Mouse (Mus musculus): ENCODE results near the gene Sec61b. TPM values are rescaled to one million over a fixed set of nuclear protein-coding genes. Genes with fewer than 3 reads are reported as not detected.
A peak's percentile ranks its signal among the peaks of the same experiment; 100 is the strongest.

Gene Sec61b
- polyA plus RNA-seq (2016; fragmentation: Nextera tagmentation; extraction: Ambion mirVana) = 299 and 325 TPM in 2 replicates

DNA sequence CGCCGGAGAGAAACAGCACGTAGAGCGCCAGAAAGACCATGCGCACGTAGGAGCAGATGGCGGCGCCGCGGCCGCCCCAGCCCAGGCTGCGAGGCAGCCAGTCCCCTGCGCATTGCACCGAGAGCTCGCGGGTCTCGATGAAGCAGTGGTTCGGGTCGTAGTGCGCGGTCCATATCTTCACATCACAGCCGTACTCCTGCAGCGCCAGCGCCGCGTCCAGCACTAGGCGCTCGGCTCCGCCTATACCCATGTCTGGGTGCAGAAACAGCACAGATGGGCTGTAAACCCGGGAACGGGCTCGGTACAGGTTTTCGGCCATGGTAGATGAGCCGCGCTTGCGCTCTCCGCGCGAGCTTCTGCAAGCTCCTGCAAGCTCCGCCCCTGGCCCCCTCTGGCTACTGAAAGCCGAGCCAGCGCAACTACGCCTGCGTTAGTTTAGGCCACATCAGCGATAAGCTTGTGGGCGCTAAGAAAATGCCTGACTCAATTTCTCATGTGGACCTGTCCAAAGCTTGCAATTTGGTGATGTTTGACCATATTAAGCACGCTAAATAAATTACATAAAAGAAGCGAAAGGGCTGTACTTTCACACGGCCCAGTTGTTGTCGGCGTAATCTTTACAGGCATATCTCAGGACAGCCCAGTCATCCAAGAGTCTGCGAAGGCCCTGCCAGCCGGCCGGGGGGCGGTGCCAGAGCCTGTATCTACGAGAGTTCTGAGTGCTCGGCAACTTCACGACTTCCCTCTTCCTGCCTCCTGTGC lies at the start of gene Sec61b, which contains the start of gene Alg2:
Gene Sec61b, plus strand, starts transcription at position 691 of the 762 bp plus-strand sequence.
Gene Alg2, minus strand, starts transcription at position 366 of the 762 bp plus-strand sequence.
- peaks cover 25% of the 10 kb centered on the region for H3K4me1 ChIP-seq
- H3K36me3 ChIP-seq (replicated peaks) = peaks cover 60% of the 10 kb centered on the region
- H3K27me3 ChIP-seq = no peaks in the 10 kb centered on the region
- H3K9ac ChIP-seq = peak within 1 kb of the TSS; percentile 90
- under 1% methylated on average over 56 of the region's 58 CpGs for WGBS
- H3K4me2 ChIP-seq = peak within 1 kb of the TSS; percentile 72
- H3K27ac ChIP-seq = peak within 1 kb of the TSS; percentile 98
- H3K4me3 ChIP-seq (replicated peaks) = peak within 1 kb of the TSS; percentile 80
- H3K9me3 ChIP-seq = no peaks in the 10 kb centered on the region
- peak; percentile 96 for ATAC-seq (ENCODE audit: low FRiP score)

DNA sequence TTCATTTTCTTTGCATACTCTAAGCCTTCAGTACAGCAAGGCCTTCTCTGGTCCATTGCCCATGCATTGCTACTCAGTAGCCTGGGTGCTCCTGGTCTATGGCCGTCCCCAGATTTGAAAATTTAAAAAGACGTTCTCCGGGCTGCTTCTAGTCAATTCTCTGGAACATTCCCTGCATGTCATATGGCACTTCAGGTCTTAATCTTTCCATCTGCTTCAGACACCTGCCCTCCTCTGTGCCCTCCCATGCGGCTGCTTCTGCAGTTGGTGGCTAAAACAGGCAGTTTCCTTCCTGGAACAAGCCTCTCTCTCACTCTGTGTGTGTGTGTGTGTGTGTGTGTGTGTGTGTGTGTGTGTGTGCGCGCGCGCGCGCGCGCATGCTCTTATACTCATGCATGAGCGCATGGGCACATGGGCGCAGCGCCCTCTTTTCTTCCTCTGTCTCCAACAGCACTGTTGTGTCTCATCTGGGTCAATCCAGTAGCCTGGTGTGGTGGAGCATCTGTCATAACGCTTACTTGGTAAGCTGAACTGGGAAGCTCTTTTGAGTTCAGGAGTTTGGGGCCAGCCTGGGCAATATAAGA lies 49.1 kb upstream of the Sec61b start:
- H3K4me2 ChIP-seq = no peak overlapping the region
- no peaks in the 10 kb centered on the region for H3K9me3 ChIP-seq
- H3K9ac ChIP-seq = no peak overlapping the region
- H3K27ac ChIP-seq = no peak overlapping the region
- ATAC-seq (ENCODE audit: low FRiP score) = no peak
- H3K36me3 ChIP-seq (replicated peaks) = no peaks in the 10 kb centered on the region
- no peak overlapping the region for H3K4me3 ChIP-seq (replicated peaks)
- WGBS = 92% methylated on average over 13 of the region's 16 CpGs
- H3K4me1 ChIP-seq = peaks cover 12% of the 10 kb centered on the region
- H3K27me3 ChIP-seq = peaks cover 69% of the 10 kb centered on the region

DNA sequence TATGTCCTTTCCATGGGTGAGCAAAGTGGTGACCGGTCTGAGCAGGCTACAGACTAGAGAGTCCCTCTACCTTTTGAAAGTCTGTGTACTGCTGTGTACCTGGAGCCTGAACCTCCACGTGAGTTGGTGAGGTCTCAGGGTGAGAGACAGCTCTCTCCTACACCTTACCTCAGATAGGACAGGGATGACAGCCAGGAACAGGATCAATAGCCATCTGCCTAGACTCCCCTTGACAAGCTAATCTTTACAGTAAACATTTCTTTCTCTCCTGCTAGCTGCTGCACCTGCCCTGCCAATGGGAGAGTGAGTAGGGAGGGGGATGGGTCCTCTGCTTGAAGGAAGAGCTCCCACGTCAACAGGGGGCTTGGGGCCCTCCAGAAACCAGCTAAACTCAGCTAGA lies 46.9 kb upstream of the Sec61b start:
- WGBS = 75% methylated on average over 3 of the region's 3 CpGs
- H3K36me3 ChIP-seq (replicated peaks) = no peaks in the 10 kb centered on the region
- H3K9me3 ChIP-seq = no peaks in the 10 kb centered on the region
- H3K27me3 ChIP-seq = peaks cover 64% of the 10 kb centered on the region
- no peak for ATAC-seq (ENCODE audit: low FRiP score)
- no peak overlapping the region for H3K4me3 ChIP-seq (replicated peaks)
- H3K4me1 ChIP-seq = peaks cover 7% of the 10 kb centered on the region
- no peak overlapping the region for H3K9ac ChIP-seq
- no peak overlapping the region for H3K4me2 ChIP-seq
- no peak overlapping the region for H3K27ac ChIP-seq

DNA sequence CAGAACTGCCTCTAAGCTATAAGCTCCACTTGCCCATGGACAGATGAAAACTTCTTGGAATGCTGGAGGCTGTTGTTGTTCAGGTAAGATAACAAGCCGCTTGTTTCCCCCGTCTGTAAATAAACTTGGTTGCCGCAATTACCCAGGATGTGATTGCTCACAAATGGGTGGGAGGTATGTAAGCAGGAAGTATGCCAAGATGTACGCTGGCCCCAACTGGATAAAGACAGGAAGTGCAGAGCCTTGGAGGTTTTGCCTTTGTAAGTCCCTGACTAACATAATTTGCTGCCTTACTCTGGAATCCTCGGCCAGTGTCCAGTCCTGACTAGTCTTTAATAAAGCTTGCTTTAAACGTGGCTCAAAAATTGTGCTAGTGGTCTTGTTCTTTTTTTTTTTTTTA lies 43.9 kb upstream of the Sec61b start:
- peaks cover 45% of the 10 kb centered on the region for H3K27me3 ChIP-seq
- H3K9me3 ChIP-seq = no peaks in the 10 kb centered on the region
- H3K36me3 ChIP-seq (replicated peaks) = no peaks in the 10 kb centered on the region
- H3K4me2 ChIP-seq = no peak overlapping the region
- no peak overlapping the region for H3K9ac ChIP-seq
- no peaks in the 10 kb centered on the region for H3K4me1 ChIP-seq
- H3K4me3 ChIP-seq (replicated peaks) = no peak overlapping the region
- 82% methylated on average over 6 of the region's 6 CpGs for WGBS
- H3K27ac ChIP-seq = no peak overlapping the region
- ATAC-seq (ENCODE audit: low FRiP score) = no peak

DNA sequence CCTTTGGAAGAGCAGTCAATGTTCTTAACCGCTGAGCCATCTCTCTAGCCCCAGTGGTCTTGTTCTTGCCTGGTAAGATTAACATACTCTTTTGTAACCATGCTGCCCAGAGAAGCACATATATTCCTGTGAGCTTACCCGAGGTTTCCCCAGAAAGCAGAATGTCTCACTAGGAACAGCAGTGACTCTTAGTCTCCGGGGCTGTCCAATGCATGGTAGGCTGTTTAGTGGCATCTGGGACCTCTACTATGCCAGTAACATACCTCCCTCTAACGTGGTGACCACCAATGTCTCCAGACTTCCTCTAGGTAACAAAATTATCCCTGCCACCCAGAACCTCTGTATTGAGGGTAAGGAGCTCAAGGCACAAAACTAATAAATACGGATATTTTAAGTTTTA lies 43.4 kb upstream of the Sec61b start:
- Histone ChIP-seq H3K4me2 (no peak overlapping the region), H3K4me3 (replicated peaks) (no peak overlapping the region), H3K9ac (no peak overlapping the region), H3K27ac (no peak overlapping the region), H3K4me1 (no peaks in the 10 kb centered on the region), H3K36me3 (replicated peaks) (no peaks in the 10 kb centered on the region), H3K27me3 (peaks cover 43% of the 10 kb centered on the region), H3K9me3 (no peaks in the 10 kb centered on the region)
- WGBS = 88% methylated on average over 5 of the region's 5 CpGs
- ATAC-seq (ENCODE audit: low FRiP score) = no peak

DNA sequence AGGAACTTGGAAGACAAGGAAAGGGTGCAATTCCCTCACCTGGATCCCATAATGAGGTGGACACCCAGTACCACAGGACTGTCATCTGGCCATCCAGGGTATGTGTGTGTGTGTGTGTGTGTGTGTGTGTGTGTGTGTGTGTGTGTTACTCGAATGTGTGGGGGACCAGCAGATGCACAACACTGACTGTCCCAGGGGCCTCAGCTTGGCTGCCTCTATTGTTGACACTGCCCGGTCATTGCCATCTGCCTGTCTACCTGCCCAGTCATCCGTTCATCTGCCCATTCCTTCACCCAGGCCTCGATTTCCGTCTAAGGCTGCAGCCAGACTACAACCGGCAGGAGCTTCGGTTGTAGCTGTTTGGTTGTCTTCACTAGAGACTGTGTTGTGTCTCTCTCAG lies 41.7 kb upstream of the Sec61b start:
- Histone ChIP-seq H3K4me3 (replicated peaks) (no peak overlapping the region), H3K9me3 (no peaks in the 10 kb centered on the region), H3K4me1 (peaks cover 7% of the 10 kb centered on the region), H3K4me2 (no peak overlapping the region), H3K36me3 (replicated peaks) (no peaks in the 10 kb centered on the region), H3K27me3 (peaks cover 40% of the 10 kb centered on the region), H3K27ac (no peak overlapping the region), H3K9ac (no peak overlapping the region)
- ATAC-seq (ENCODE audit: low FRiP score) = no peak
- 90% methylated on average over 7 of the region's 7 CpGs for WGBS

DNA sequence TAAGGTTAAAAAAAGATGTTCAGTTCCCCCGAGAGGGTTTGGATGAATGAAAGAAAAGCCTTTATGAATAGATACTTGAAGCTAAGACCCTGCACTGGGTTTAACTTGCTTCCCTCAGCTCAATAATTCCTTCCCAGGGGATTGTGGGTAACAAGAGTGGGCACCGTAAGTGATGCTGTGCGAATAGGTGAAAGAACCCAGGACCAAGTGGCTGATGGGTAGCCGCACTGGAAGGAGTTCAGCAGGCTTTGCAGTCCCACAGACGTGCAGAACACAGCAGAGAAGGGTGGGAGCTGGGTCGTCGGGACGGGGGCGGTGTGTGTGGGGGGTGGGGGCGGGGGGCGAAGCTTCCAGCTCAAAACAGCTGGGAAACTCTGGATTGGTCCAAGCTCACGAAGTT lies 39.3 kb upstream of the Sec61b start:
- Histone ChIP-seq H3K27me3 (peaks cover 26% of the 10 kb centered on the region), H3K27ac (no peak overlapping the region), H3K9me3 (no peaks in the 10 kb centered on the region), H3K4me2 (no peak overlapping the region), H3K9ac (no peak overlapping the region), H3K4me1 (peaks cover 10% of the 10 kb centered on the region), H3K36me3 (replicated peaks) (no peaks in the 10 kb centered on the region), H3K4me3 (replicated peaks) (no peak overlapping the region)
- ATAC-seq (ENCODE audit: low FRiP score) = no peak
- WGBS = 69% methylated on average over 12 of the region's 12 CpGs

DNA sequence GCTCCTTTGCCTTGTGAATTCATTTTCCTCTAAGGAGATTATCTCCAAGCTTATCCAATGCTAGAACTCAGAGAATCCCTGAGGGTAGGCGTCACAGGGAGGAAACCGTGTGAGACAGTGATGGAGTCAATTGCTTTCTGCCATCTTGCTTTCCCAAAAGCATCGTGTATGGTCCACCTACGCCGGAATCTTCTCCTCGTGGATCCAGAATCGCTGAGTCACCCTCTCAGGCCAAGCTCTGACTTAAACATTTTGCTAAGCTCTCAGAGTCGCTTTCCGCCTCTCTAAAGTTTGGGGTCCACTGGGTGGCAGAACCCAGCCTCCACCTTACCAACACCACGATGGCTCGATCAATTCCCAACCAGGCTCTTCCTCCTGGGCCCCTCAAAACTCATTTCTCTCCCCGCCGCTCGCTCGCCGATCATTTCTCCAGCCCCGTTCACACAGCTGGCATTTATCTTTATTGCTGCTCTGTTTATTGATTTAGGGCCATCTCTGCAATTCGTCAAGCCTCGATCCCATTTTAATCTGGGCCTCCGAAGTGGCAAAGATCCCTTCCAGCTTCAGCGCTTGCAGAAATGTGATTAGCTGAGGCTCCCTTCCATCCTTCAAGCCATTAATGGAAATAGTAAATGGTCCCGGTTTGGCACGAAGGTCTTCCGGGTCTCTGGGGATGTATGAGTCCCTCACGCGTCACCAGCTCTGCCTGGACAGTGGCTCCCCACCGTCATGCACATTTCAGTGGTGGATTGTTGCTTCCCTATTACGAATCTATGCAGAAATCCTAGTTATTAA lies 38.7 kb upstream of the Sec61b start:
- WGBS = 83% methylated on average over 28 of the region's 28 CpGs
- no peak for ATAC-seq (ENCODE audit: low FRiP score)

DNA sequence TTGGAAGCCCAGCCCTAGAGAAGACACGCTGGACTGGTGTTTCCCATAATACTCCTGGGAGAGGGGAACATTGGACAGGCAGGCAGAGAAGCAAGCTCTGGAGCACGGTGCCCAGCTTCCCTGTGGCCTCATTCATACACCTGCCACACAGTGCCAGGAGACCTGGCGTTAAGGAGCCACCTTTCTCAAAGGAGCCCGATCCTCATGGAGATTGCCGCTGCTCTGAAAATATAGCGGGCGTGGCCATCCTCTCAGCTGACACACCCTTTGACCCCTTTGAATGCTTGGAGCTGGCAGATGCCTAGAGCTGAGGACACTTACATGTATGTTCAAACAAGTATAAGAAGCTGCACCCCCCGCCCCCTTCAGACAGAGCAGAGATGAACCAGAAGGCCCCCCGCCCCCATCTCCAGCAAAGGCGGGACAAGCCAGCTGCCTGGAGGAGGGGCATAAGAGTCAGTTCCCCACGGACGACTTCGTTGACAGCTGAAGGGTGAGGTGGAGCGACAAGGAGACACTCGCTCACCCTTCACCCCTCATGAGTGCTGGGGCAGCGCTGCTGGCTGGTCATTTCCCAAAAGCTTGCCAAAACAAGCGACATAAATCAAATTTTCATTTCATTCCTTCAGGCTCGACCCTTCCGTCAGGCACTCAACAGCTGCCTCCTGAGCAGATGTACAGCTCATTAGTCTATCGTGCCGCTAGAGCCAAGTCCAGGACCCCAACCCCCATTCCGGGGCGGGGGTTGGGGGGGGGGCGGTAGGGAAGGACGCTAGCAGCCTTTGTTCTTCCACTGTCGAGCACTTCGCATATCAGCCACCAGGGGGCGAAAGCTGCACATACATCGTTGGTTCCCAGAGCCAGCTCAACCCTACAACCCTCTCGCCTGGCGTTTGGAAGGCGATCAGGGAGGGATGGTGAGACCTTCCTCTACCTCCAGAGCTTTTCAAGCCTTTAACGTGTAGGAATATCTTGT lies 36.8 kb upstream of the Sec61b start:
- Histone ChIP-seq H3K4me1 (peaks cover 10% of the 10 kb centered on the region), H3K27ac (peak overlapping the region; percentile 78), H3K9me3 (no peaks in the 10 kb centered on the region), H3K27me3 (peaks cover 17% of the 10 kb centered on the region), H3K36me3 (replicated peaks) (no peaks in the 10 kb centered on the region), H3K4me3 (replicated peaks) (peak overlapping the region; percentile 50), H3K9ac (peak overlapping the region; percentile 68), H3K4me2 (peak overlapping the region; percentile 86)
- ATAC-seq (ENCODE audit: low FRiP score) = peak; percentile 89
- WGBS = under 1% methylated on average over 33 of the region's 33 CpGs

More for the DNA sequence above, 38.7 kb upstream of the Sec61b start:
- Histone ChIP-seq H3K27me3 (peaks cover 26% of the 10 kb centered on the region), H3K4me2 (no peak overlapping the region), H3K9me3 (no peaks in the 10 kb centered on the region), H3K9ac (no peak overlapping the region), H3K36me3 (replicated peaks) (no peaks in the 10 kb centered on the region), H3K4me1 (peaks cover 10% of the 10 kb centered on the region), H3K4me3 (replicated peaks) (no peak overlapping the region), H3K27ac (no peak overlapping the region)

DNA sequence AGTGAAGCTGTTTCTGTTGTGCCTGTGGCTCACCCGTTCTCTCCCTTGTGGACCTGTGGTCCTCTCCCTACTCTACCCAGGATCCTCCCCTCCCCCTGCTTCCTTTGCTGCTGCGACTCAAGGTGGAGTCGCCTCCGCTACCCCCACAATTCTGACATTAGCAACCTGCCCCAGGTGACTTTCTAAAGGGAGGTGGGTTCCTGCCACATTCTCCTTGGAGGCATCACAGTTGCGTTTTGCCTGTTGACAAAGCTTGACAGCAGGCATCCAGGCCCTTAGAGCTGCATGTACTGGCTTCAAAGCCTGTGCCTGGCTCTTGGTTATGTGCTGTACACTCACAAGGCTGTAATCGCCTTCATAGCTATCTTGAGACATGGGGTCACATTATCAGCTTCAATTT lies 35.5 kb upstream of the Sec61b start:
- WGBS = 83% methylated on average over 6 of the region's 6 CpGs
- Histone ChIP-seq H3K9ac (no peak overlapping the region), H3K9me3 (no peaks in the 10 kb centered on the region), H3K27ac (no peak overlapping the region), H3K4me3 (replicated peaks) (no peak overlapping the region), H3K36me3 (replicated peaks) (no peaks in the 10 kb centered on the region), H3K4me2 (no peak overlapping the region), H3K27me3 (peaks cover 16% of the 10 kb centered on the region), H3K4me1 (peaks cover 10% of the 10 kb centered on the region)
- ATAC-seq (ENCODE audit: low FRiP score) = no peak

DNA sequence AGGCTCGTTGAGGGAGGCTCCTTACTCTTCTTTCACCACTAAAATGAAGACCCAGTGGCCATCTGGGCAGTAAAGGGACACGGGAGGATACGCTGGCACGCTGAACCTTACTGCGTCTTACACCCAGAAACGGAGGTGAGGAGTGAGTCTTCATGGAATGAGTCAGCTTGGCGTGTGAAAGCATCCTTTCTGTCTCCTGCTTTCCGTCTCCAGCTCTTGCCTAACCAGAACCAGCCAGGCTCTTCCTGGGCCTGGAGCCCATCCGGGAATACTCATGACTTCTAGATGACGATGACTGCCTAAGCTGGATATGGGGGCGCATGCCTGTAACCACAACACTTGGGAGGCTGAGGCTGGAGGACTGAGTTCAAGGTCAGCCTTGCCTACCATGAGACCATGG lies 33.5 kb upstream of the Sec61b start:
- WGBS = 94% methylated on average over 11 of the region's 11 CpGs
- Histone ChIP-seq H3K27me3 (peaks cover 14% of the 10 kb centered on the region), H3K4me3 (replicated peaks) (no peak overlapping the region), H3K36me3 (replicated peaks) (no peaks in the 10 kb centered on the region), H3K9ac (no peak overlapping the region), H3K9me3 (no peaks in the 10 kb centered on the region), H3K4me2 (no peak overlapping the region), H3K4me1 (peaks cover 10% of the 10 kb centered on the region), H3K27ac (no peak overlapping the region)
- no peak for ATAC-seq (ENCODE audit: low FRiP score)
